Mouse (Mus musculus) lung, postnatal 10 days (tissue): ENCODE data around the gene Synj2.

Source experiments
- DNase-seq: peaks from one replicate; pipeline ENCODE4 v3.0.0; 2021

The Synj2 gene

GRCm38 (mm10) chr17:5977056-5977920 is 36.2 kb downstream of the Synj2 start:
- peak; percentile 87 for DNase-seq

GRCm38 (mm10) chr17:5977921-5978504 is 36.9 kb downstream of the Synj2 start:
- DNase-seq: peak; percentile 41

GRCm38 (mm10) chr17:5978505-5979077 is 37.5 kb downstream of the Synj2 start:
- peak; percentile 38 for DNase-seq

GRCm38 (mm10) chr17:5980860-5981259 is 39.8 kb downstream of the Synj2 start:
- peak; percentile 39 for DNase-seq

- DNase-seq: no peak
These were observed 42.1 kb downstream of the Synj2 start for GRCm38 (mm10) chr17:5983150-5983549.

- DNase-seq: no peak
These were observed 42.8 kb downstream of the Synj2 start for GRCm38 (mm10) chr17:5983901-5984300.

GRCm38 (mm10) chr17:5984700-5985231 is 43.7 kb downstream of the Synj2 start:
- no peak for DNase-seq

GRCm38 (mm10) chr17:5985271-5985670 is 44.2 kb downstream of the Synj2 start:
- DNase-seq: no peak

- no peak for DNase-seq
These were observed 46.4 kb downstream of the Synj2 start for GRCm38 (mm10) chr17:5987271-5988056.

- no peak for DNase-seq
These were observed 47.0 kb downstream of the Synj2 start for GRCm38 (mm10) chr17:5988102-5988501.

GRCm38 (mm10) chr17:5992866-5993580 is 51.9 kb downstream of the Synj2 start:
- DNase-seq: no peak

GRCm38 (mm10) chr17:5993581-5994260 is 52.6 kb downstream of the Synj2 start:
- DNase-seq: no peak

GRCm38 (mm10) chr17:5994606-5995005 is 53.5 kb downstream of the Synj2 start:
- DNase-seq: no peak

GRCm38 (mm10) chr17:5996589-5996988 is 55.5 kb downstream of the Synj2 start:
- DNase-seq: no peak

GRCm38 (mm10) chr17:5997380-5998234 is 56.5 kb downstream of the Synj2 start:
- peak; percentile 60 for DNase-seq

GRCm38 (mm10) chr17:5998235-5998500 is 57.1 kb downstream of the Synj2 start:
- no peak for DNase-seq

GRCm38 (mm10) chr17:5999039-5999543 is 58.0 kb downstream of the Synj2 start:
- DNase-seq: no peak

- no peak for DNase-seq
These were observed 59.8 kb downstream of the Synj2 start for GRCm38 (mm10) chr17:6000864-6001319.

GRCm38 (mm10) chr17:6001389-6001788 is 60.3 kb downstream of the Synj2 start:
- DNase-seq: no peak

- no peak for DNase-seq
These were observed 60.8 kb downstream of the Synj2 start for GRCm38 (mm10) chr17:6001836-6002235.

GRCm38 (mm10) chr17:6002563-6002962 is 61.5 kb downstream of the Synj2 start:
- no peak for DNase-seq
